Mouse (Mus musculus): Measurements from ENCODE around the gene Atp5h. TPM values are rescaled to one million over a fixed set of nuclear protein-coding genes. Genes with fewer than 3 reads are reported as not detected.

Gene Atp5h
- polyA plus RNA-seq, 1 experiment from 2014 or later, result 1,945 TPM

DNA sequence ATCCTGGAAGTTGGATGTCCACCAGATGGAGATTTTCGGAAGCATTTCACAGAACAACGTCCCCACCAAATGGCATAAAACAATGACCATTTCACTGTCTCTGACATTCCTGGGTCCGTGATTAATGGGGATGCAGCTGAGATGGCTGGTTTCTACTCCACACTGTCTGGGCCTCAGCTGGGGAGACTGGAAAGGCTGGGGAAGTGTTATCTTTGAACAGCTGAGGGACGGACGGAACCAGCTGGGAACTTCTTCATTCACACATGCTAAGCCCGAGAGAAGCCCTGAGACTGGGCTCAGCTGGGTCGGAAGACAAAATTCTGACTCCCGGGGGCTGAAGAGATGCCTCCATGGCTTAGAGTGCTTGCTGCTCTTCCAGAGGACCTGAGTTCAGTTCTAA is 48.4 kb downstream of the Atp5h start:
- no peak overlapping the region for H3K4me3 ChIP-seq (ENCODE audit: low read length)
- no peak for ATAC-seq (replicated peaks; ENCODE audit: extremely low read depth, insufficient read depth, low FRiP score)
- H3K4me2 ChIP-seq (ENCODE audit: low read depth, low read length), result no peak overlapping the region
- no peak overlapping the region for H3K9ac ChIP-seq (ENCODE audit: low read length)
- no peak overlapping the region for H3K27ac ChIP-seq (ENCODE audit: low read length)
- H3K4me1 ChIP-seq (ENCODE audit: control insufficient read depth, insufficient read depth, low read length), result peaks cover 19% of the 10 kb centered on the region
- WGBS, result 56% methylated on average over 8 of the region's 8 CpGs
- H3K36me3 ChIP-seq (ENCODE audit: control insufficient read depth, insufficient read depth), result no peaks in the 10 kb centered on the region
- peaks cover 37% of the 10 kb centered on the region for H3K27me3 ChIP-seq (ENCODE audit: control insufficient read depth, insufficient read depth, low read length)
- no peaks in the 10 kb centered on the region for H3K9me3 ChIP-seq (replicated peaks; ENCODE audit: control insufficient read depth, low read length)

DNA sequence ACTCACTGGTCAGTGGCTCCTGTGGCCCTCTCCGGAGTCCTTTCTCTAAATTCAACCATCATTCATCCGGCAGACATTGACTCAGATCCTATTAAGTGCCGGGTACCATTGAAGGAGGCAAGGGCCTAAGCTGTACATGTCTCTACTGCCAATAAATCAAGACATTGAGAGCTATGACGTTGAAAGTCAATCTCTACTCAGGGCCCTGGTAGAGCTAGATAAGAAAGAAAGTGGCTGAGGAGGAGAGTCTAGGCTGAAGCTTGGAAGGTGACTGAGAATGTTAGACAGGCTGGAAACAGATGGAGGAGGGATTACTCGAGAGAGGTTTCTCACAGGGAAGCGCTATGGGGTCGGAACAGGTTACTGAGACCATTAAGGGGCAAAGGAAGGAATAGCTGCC is 49.4 kb downstream of the Atp5h start:
- ATAC-seq (replicated peaks; ENCODE audit: extremely low read depth, insufficient read depth, low FRiP score), result no peak
- H3K4me2 ChIP-seq (ENCODE audit: low read depth, low read length), result no peak overlapping the region
- no peak overlapping the region for H3K4me3 ChIP-seq (ENCODE audit: low read length)
- no peaks in the 10 kb centered on the region for H3K9me3 ChIP-seq (replicated peaks; ENCODE audit: control insufficient read depth, low read length)
- peaks cover 19% of the 10 kb centered on the region for H3K4me1 ChIP-seq (ENCODE audit: control insufficient read depth, insufficient read depth, low read length)
- no peaks in the 10 kb centered on the region for H3K36me3 ChIP-seq (ENCODE audit: control insufficient read depth, insufficient read depth)
- H3K27me3 ChIP-seq (ENCODE audit: control insufficient read depth, insufficient read depth, low read length), result peaks cover 35% of the 10 kb centered on the region
- no peak overlapping the region for H3K27ac ChIP-seq (ENCODE audit: low read length)
- no peak overlapping the region for H3K9ac ChIP-seq (ENCODE audit: low read length)
- 49% methylated on average over 7 of the region's 7 CpGs for WGBS

DNA sequence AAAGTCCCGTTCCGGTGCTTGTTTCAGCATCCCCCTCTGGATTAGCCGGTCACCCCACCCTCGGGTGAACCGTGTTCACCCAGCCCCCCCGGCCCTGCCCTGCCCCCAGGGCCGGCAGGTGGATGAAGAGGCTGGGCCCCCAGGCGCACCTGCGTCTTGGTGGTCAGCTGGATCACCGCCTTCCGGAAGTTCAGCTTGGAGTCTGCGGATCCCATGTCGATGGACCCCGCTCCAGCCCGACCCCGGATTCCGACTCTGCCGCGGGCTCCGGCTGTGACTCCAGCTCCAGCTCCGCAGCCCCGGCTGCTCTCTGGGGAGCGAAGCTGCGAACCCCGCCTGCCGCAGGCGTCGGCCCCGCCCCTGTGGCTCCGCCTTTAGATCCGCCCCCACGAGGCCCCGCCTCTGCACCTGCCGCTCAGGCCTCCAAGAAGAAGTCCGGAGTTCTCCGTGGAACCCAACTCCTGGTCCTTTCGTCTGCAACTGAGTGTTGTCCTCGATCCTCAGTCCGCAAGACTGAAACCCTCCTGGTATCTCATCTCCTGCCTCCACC is 52.3 kb downstream of the Atp5h start, which contains the start of gene Hid1:
Gene Hid1, minus strand, starts transcription at position 362 of the 550 bp plus-strand sequence.
- Histone ChIP-seq H3K27ac (ENCODE audit: low read length) (0 out of 2 replicates have a peak within 1 kb of the TSS, but pooled peaks have one; percentile 22), H3K4me3 (ENCODE audit: low read length) (peak within 1 kb of the TSS; percentile 66), H3K9me3 (replicated peaks; ENCODE audit: control insufficient read depth, low read length) (no peaks in the 10 kb centered on the region), H3K4me2 (ENCODE audit: low read depth, low read length) (peak within 1 kb of the TSS; percentile 94), H3K27me3 (ENCODE audit: control insufficient read depth, insufficient read depth, low read length) (peaks cover 29% of the 10 kb centered on the region), H3K9ac (ENCODE audit: low read length) (peak within 1 kb of the TSS; percentile 73), H3K4me1 (ENCODE audit: control insufficient read depth, insufficient read depth, low read length) (peaks cover 5% of the 10 kb centered on the region), H3K36me3 (ENCODE audit: control insufficient read depth, insufficient read depth) (no peaks in the 10 kb centered on the region)
- WGBS, result under 1% methylated on average over 39 of the region's 39 CpGs
- ATAC-seq (replicated peaks; ENCODE audit: extremely low read depth, insufficient read depth, low FRiP score), result peak; percentile 68

DNA sequence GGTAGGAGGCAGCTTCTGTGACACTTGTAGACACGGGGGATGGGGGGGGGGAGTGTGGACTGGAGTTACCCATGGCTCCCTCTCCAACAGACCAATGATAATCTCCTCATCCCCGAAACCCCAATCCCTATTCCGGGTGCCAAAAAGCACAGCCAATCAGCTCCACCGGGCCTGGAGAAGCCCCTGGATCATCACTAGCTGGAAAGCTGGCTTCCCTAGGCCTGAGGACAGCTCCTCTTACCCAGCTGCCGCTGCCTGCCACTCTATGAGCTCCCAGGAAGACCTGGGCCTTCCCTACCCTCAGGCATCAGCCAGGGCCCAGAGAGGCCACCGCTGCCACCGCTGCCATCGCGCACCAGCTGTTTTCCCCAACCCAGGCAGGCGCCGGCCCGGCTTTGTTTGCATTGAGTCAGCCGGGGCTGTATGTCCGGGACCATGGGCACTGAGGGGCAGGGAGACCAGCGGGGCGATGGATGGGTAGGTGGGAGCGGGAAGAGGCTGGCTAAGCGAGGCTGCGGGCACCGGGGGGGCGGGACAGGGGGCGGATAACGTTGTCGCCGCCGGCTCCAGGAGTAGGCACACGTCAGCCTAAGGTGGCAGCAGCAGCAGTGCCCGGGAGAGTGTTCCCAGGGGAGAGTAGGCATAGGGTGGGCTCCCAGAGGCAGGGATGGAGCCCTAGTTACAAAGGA is 52.9 kb downstream of the Atp5h start:
- Histone ChIP-seq H3K36me3 (ENCODE audit: control insufficient read depth, insufficient read depth) (no peaks in the 10 kb centered on the region), H3K4me3 (ENCODE audit: low read length) (peak overlapping the region; percentile 66), H3K27ac (ENCODE audit: low read length) (0 out of 2 replicates have a peak overlapping the region, but pooled peaks have one; percentile 22), H3K27me3 (ENCODE audit: control insufficient read depth, insufficient read depth, low read length) (peaks cover 28% of the 10 kb centered on the region), H3K4me2 (ENCODE audit: low read depth, low read length) (peak overlapping the region; percentile 94), H3K4me1 (ENCODE audit: control insufficient read depth, insufficient read depth, low read length) (peaks cover 5% of the 10 kb centered on the region), H3K9me3 (replicated peaks; ENCODE audit: control insufficient read depth, low read length) (no peaks in the 10 kb centered on the region), H3K9ac (ENCODE audit: low read length) (peak overlapping the region; percentile 73)
- WGBS, result 2% methylated on average over 28 of the region's 28 CpGs
- no peak for ATAC-seq (replicated peaks; ENCODE audit: extremely low read depth, insufficient read depth, low FRiP score)

DNA sequence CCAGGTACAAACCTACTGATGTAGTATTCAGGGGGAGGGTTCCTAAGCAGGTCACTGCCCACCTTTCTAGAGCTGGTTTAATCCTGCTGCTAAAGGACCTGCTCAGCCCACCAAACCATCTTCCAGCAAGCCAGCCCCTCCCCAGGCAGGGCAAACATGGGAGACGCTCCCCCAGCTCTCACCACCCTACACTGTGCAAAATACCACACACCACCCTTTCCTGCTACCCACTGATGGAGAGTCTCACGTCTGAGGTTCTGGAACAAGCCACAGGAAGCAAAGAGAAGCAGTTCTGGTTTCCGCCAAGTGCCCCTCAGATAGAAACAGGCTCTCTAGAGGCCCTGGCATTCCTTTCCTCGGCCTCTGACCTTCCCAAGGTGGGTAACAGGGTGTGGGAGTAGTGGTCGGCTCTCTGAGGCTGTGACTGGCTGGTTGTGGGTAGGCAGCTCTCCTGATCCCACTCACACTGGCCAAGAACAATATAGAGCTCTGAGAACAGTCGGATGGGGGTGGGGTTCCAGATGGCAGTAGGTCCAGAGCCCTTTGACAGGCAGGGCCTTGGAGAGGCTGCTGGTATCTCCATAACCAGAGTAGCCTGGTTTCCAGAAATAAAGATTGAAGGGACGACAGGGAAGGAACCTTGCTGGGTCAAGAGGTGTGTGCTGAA is 53.6 kb downstream of the Atp5h start:
- 33% methylated on average over 7 of the region's 7 CpGs for WGBS
- Histone ChIP-seq H3K9ac (ENCODE audit: low read length) (no peak overlapping the region; the same call in 1 of the 2 replicates), H3K27ac (ENCODE audit: low read length) (peak overlapping the region; percentile 5; the same call in 1 of the 2 replicates), H3K4me2 (ENCODE audit: low read depth, low read length) (peak overlapping the region; percentile 94), H3K4me1 (ENCODE audit: control insufficient read depth, insufficient read depth, low read length) (peaks cover 5% of the 10 kb centered on the region), H3K9me3 (replicated peaks; ENCODE audit: control insufficient read depth, low read length) (no peaks in the 10 kb centered on the region), H3K4me3 (ENCODE audit: low read length) (peak overlapping the region; percentile 66), H3K27me3 (ENCODE audit: control insufficient read depth, insufficient read depth, low read length) (peaks cover 22% of the 10 kb centered on the region), H3K36me3 (ENCODE audit: control insufficient read depth, insufficient read depth) (no peaks in the 10 kb centered on the region)
- ATAC-seq (replicated peaks; ENCODE audit: extremely low read depth, insufficient read depth, low FRiP score), result no peak

Small RNAs within 50 kb of the gene (microRNA-seq; reads per million reads assigned to microRNA genes)
- gene Mir3968, result not detected

Other genes with a start within 250 kb of the Atp5h start
- 6.6 and 7.1 TPM in 2 replicates for gene Tmem104, start 232.5 kb downstream of the Atp5h start, polyA plus RNA-seq (2015; fragmentation: Nextera tagmentation; extraction: Ambion mirVana)
- gene Nat9, start 232.1 kb downstream of the Atp5h start, polyA plus RNA-seq (2015; fragmentation: Nextera tagmentation; extraction: Ambion mirVana), result 18.6 and 20.8 TPM in 2 replicates
- 0.07 and 0.21 TPM in 2 replicates for gene Grin2c, start 152.7 kb downstream of the Atp5h start, polyA plus RNA-seq (2015; fragmentation: Nextera tagmentation; extraction: Ambion mirVana)
- 14.2 and 14.7 TPM in 2 replicates for gene Fdxr, start 142.9 kb downstream of the Atp5h start, polyA plus RNA-seq (2015; fragmentation: Nextera tagmentation; extraction: Ambion mirVana)
- gene Fads6, start 122.3 kb downstream of the Atp5h start, polyA plus RNA-seq (2015; fragmentation: Nextera tagmentation; extraction: Ambion mirVana), result 0.59 and 0.74 TPM in 2 replicates
- not detected in 2 replicates for gene Otop2, start 112.8 kb downstream of the Atp5h start, polyA plus RNA-seq (2015; fragmentation: Nextera tagmentation; extraction: Ambion mirVana)
- gene Ush1g, start 97.9 kb downstream of the Atp5h start, polyA plus RNA-seq (2015; fragmentation: Nextera tagmentation; extraction: Ambion mirVana), result 0.26 and 0.32 TPM in 2 replicates
- not detected in 2 replicates for gene Otop3, start 85.2 kb downstream of the Atp5h start, polyA plus RNA-seq (2015; fragmentation: Nextera tagmentation; extraction: Ambion mirVana)
- 8.5 and 9.2 TPM in 2 replicates for gene Hid1, start 52.2 kb downstream of the Atp5h start, polyA plus RNA-seq (2015; fragmentation: Nextera tagmentation; extraction: Ambion mirVana)
- gene Cdr2l, start 38.0 kb downstream of the Atp5h start, polyA plus RNA-seq (2015; fragmentation: Nextera tagmentation; extraction: Ambion mirVana), result 7.0 and 7.5 TPM in 2 replicates
- 175 and 179 TPM in 2 replicates for gene Mrpl58, start 16.2 kb downstream of the Atp5h start, polyA plus RNA-seq (2015; fragmentation: Nextera tagmentation; extraction: Ambion mirVana)
- 3.9 and 12.6 TPM in 2 replicates for gene Kctd2, start 166 bp upstream of the Atp5h start, polyA plus RNA-seq (2015; fragmentation: Nextera tagmentation; extraction: Ambion mirVana)
- gene Trim80, start 20.6 kb upstream of the Atp5h start, polyA plus RNA-seq (2015; fragmentation: Nextera tagmentation; extraction: Ambion mirVana), result 0.12 and 0.14 TPM in 2 replicates
- gene Slc16a5, start 42.5 kb upstream of the Atp5h start, polyA plus RNA-seq (2015; fragmentation: Nextera tagmentation; extraction: Ambion mirVana), result 4.1 and 12.9 TPM in 2 replicates
- gene Armc7, start 55.7 kb upstream of the Atp5h start, polyA plus RNA-seq (2015; fragmentation: Nextera tagmentation; extraction: Ambion mirVana), result 5.4 and 6.2 TPM in 2 replicates
- gene Nt5c, start 71.9 kb upstream of the Atp5h start, polyA plus RNA-seq (2015; fragmentation: Nextera tagmentation; extraction: Ambion mirVana), result 60.1 and 64.9 TPM in 2 replicates
- 523 and 525 TPM in 2 replicates for gene Jpt1, start 94.4 kb upstream of the Atp5h start, polyA plus RNA-seq (2015; fragmentation: Nextera tagmentation; extraction: Ambion mirVana)
- 556 and 599 TPM in 2 replicates for gene Sumo2, start 116.3 kb upstream of the Atp5h start, polyA plus RNA-seq (2015; fragmentation: Nextera tagmentation; extraction: Ambion mirVana)
- 107 and 117 TPM in 2 replicates for gene Nup85, start 144.5 kb upstream of the Atp5h start, polyA plus RNA-seq (2015; fragmentation: Nextera tagmentation; extraction: Ambion mirVana)
- gene Mrps7, start 184.0 kb upstream of the Atp5h start, polyA plus RNA-seq (2015; fragmentation: Nextera tagmentation; extraction: Ambion mirVana), result 84.4 and 86.2 TPM in 2 replicates
- 15.4 and 18.8 TPM in 2 replicates for gene Gga3, start 184.1 kb upstream of the Atp5h start, polyA plus RNA-seq (2015; fragmentation: Nextera tagmentation; extraction: Ambion mirVana)
- gene Mif4gd, start 193.0 kb upstream of the Atp5h start, polyA plus RNA-seq (2015; fragmentation: Nextera tagmentation; extraction: Ambion mirVana), result 41.5 and 42.0 TPM in 2 replicates
- 55.7 and 58.1 TPM in 2 replicates for gene Slc25a19, start 208.3 kb upstream of the Atp5h start, polyA plus RNA-seq (2015; fragmentation: Nextera tagmentation; extraction: Ambion mirVana)

All from heart, embryonic 16.5 days (tissue).